Mouse (Mus musculus): Measurements from ENCODE around the gene Esr2.

Esr2 gene

DNA sequence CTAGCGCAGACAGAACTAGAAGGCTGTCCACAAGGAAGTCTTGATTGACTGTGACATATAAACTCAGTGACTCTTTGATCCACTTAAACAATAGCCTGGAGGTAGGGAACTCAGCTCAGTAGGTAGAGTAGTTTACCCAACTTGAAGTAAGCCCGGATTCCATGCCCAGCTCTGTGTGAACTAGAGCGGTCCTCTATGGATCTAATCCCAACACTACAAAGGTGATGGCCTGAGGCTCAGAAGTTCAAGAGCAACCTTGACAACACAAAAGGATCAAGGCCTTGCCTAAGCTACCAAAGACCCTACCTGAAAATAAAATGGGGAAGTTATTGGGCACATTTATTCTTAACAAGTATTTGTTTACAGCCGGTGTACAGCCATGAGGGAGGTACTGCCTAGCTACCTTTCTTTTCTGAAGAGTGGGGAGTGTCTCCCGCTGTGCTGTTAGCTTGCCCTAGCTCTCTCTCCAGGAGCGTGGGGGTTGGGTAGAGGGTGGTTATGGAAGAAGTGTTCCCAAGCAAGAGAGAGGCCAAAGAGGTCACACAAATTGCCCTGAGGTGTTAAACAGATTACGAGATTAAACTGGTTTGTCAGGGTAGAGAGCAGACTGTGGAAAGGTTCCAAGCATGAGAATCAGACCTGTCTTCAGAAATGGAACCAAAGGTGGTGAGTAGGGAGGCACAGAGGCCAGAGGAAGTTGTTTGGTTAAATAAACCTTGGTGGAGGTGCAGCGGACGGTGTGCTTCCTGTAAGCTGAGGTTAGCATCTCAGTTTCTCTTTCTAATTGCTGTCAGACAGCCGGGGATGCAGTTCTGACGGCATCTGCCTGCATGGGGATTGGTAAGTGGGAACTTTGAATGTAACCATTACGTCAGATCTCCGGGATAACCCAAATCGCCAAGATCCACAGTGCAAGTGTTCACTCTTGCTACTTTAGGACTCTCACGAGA is 90.8 kb downstream of the Esr2 start:
- DNase-seq (ENCODE audit: low read depth), result no peak

- DNase-seq (ENCODE audit: low read depth), result no peak
Measured at GRCm38 (mm10) chr12:76085066-76085465, 92.0 kb downstream of the Esr2 start.

- DNase-seq (ENCODE audit: low read depth), result no peak
Measured at GRCm38 (mm10) chr12:76081557-76082211, 95.4 kb downstream of the Esr2 start.

DNA sequence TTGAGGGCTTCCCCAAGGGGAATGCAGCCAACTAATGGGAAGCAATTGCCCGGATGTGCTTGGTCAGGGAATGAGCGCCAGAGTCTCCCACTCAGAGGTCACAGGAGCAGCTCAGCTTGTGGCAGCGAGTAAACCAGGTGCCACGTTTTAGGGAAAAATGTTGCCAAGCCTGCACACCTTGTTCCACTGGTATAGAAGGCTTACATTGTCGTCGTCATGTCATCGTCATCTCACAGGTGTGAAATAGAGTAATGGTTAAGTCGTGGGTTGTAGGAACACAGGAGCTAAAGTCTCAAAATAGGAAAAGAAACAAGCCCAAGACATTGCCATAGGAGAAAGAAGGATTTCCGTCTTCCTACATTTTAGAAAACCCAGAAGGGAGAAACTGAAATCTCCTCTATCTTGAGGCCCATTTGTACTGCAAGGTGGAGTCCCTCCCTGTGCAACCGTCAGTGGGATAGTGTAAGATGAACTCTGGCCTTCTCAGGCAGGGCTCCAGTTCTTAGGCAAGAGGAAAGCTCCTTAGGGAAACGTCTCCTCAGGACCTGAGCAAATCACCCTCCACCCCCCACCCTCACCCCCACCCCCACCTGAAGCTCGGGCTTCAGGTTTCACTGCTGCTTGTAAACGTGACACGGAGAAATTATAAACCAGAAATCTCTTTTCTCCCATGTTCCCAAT is 96.0 kb downstream of the Esr2 start:
- DNase-seq (ENCODE audit: low read depth), result no peak

DNA sequence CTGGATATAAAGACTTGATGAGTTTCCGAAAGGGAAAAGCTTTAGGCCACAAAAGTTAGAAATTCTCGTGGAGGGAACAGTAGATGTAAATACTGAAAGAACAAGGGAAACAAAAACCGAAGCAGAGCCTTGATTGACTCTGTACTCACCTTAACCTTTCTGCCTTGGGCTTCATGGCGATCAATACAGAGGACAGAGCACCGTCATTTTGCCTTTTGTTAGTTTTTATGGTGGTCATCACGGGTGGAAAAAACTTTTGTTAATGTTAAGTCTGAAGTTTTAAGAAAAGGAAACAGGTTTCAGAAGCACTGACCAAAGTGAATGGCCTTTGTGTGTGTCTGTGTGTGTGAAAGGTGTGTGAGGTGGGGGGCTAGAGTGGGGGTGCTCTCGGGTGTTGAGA is 103.1 kb downstream of the Esr2 start:
- DNase-seq (ENCODE audit: low read depth), result no peak

- no peak for DNase-seq (ENCODE audit: low read depth)
Measured at GRCm38 (mm10) chr12:76073066-76073826, 103.8 kb downstream of the Esr2 start.

- DNase-seq (ENCODE audit: low read depth), result no peak
Measured at GRCm38 (mm10) chr12:76071935-76072849, 104.9 kb downstream of the Esr2 start.

Measured in fibroblast of lung, adult 2 months (primary cell).